Comparison of ENCODE assay signal across 8 mouse cellular contexts in the genomic region with DNA sequence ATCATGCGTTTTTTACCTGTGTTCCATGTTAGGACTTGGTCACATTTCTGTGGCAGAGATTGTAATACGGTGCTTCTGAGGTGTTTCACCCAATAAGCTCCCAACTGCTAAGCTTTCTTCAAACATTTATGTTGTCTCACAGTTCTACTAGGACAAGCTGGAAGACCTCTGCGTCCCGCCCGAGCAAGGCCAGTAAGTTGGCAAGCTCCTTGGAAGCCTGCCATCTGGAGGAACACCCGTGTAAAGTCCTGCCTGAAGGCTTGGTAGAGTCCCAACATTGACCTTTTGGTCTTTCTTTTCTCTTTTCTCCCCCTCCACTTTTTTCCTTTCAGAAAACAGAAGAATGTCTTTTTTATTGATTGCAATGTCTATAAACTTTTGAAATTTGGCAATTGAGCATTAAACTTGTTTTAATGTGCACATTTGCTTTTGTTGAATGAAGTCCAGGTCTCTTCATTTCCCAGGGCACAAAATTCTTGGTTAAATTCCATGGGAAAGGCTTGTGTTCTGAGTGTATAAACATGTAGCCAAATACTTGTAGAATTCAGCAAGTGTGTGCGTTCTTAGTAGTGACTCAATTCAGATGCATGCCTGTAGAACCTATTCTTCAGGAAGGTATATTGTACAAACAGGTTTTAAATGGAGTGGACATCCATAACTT.
DNase-seq lines count a peak whose midpoint lies in the region; ATAC-seq and TF ChIP-seq lines count a peak whose summit lies in the region.

No protein-coding gene starts in this region.

- ATAC-seq in heart, embryonic 12.5 days (ENCODE audit: insufficient number of reproducible peaks, low FRiP score), result no peak
- ATAC-seq in stomach, postnatal 0 days (ENCODE audit: low FRiP score, low TSS enrichment), result no peak

- no peak for TF ChIP-seq POLR2A in embryonic fibroblast, embryonic 13.5 days (IDR thresholded peaks at IDR 0.05; ENCODE audit: low read depth, low read length)

- no peaks in the 10 kb centered on the region for H3K27me3 ChIP-seq in heart, embryonic 12.5 days (replicated peaks)
- H3K27me3 ChIP-seq in stomach, postnatal 0 days (ENCODE audit: control insufficient read depth, insufficient read depth, low read length), result no peaks in the 10 kb centered on the region
- H3K27me3 ChIP-seq in hindbrain, embryonic 10.5 days (ENCODE audit: insufficient read depth, poor library complexity, severe bottlenecking), result no peaks in the 10 kb centered on the region

- no peak overlapping the region for H3K4me3 ChIP-seq in heart, embryonic 12.5 days
- H3K4me3 ChIP-seq in embryonic fibroblast, embryonic 13.5 days (ENCODE audit: insufficient read depth, low read length), result no peak overlapping the region
- H3K4me3 ChIP-seq in stomach, postnatal 0 days (ENCODE audit: low read depth, low read length), result no peak overlapping the region
- H3K4me3 ChIP-seq in hindbrain, embryonic 10.5 days, result no peak overlapping the region

- H3K9me3 ChIP-seq in heart, embryonic 12.5 days (replicated peaks), result no peaks in the 10 kb centered on the region
- H3K9me3 ChIP-seq in stomach, postnatal 0 days (ENCODE audit: control insufficient read depth, low read length), result no peaks in the 10 kb centered on the region
- no peaks in the 10 kb centered on the region for H3K9me3 ChIP-seq in hindbrain, embryonic 10.5 days

- H3K9ac ChIP-seq in heart, embryonic 12.5 days, result no peak overlapping the region
- no peak overlapping the region for H3K9ac ChIP-seq in stomach, postnatal 0 days (ENCODE audit: low read length)

- TF ChIP-seq EP300 in stomach, postnatal 0 days (optimal IDR thresholded peaks at IDR 0.05), result no peak

- H3K4me1 ChIP-seq in heart, embryonic 12.5 days (replicated peaks), result no peaks in the 10 kb centered on the region
- H3K4me1 ChIP-seq in embryonic fibroblast, embryonic 13.5 days (ENCODE audit: control insufficient read depth, insufficient read depth, low read length), result peaks cover 4% of the 10 kb centered on the region
- no peaks in the 10 kb centered on the region for H3K4me1 ChIP-seq in stomach, postnatal 0 days (replicated peaks; ENCODE audit: control insufficient read depth, insufficient read depth)
- no peaks in the 10 kb centered on the region for H3K4me1 ChIP-seq in hindbrain, embryonic 10.5 days (replicated peaks)

- H3K36me3 ChIP-seq in heart, embryonic 12.5 days, result no peaks in the 10 kb centered on the region
- no peaks in the 10 kb centered on the region for H3K36me3 ChIP-seq in stomach, postnatal 0 days (ENCODE audit: control insufficient read depth, insufficient read depth, low read length)
- no peaks in the 10 kb centered on the region for H3K36me3 ChIP-seq in hindbrain, embryonic 10.5 days

- no peak overlapping the region for H3K27ac ChIP-seq in heart, embryonic 12.5 days (ENCODE audit: poor library complexity, severe bottlenecking)
- H3K27ac ChIP-seq in embryonic fibroblast, embryonic 13.5 days (ENCODE audit: insufficient read depth, low read length), result peak overlapping the region; percentile 9; the same call in 1 of the 2 replicates
- H3K27ac ChIP-seq in stomach, postnatal 0 days (replicated peaks), result no peak overlapping the region
- H3K27ac ChIP-seq in hindbrain, embryonic 10.5 days, result no peak overlapping the region

- DNase-seq in heart, adult 18-20 months, result peak; percentile 81 to 84
- peak; percentile 64 for DNase-seq in NIH3T3 (ENCODE audit: low read depth)
- peak; percentile 90 to 93 for DNase-seq in kidney, postnatal 25 days
- DNase-seq in stomach, postnatal 0 days (ENCODE audit: low spot score), result peak; percentile 66
- DNase-seq in spleen, postnatal 4 days (ENCODE audit: low spot score in 2 of 2), result no peak
- no peak for DNase-seq in hindbrain, embryonic 10.5 days (ENCODE audit: low spot score)

- TF ChIP-seq CTCF in embryonic fibroblast, embryonic 13.5 days (IDR thresholded peaks at IDR 0.05; ENCODE audit: borderline replicate concordance, insufficient read depth, low read length), result no peak
- peak; percentile 56 for TF ChIP-seq CTCF in stomach, postnatal 0 days (IDR thresholded peaks at IDR 0.05; ENCODE audit: low read depth)

- H3K4me2 ChIP-seq in heart, embryonic 12.5 days, result no peak overlapping the region
- no peak overlapping the region for H3K4me2 ChIP-seq in stomach, postnatal 0 days (replicated peaks; ENCODE audit: low read depth)

- WGBS in heart, embryonic 12.5 days, result 82% methylated on average over 7 of the region's 7 CpGs
- 34% methylated on average over 7 of the region's 7 CpGs for WGBS in stomach, postnatal 0 days
- WGBS in hindbrain, embryonic 10.5 days, result 89% methylated on average over 7 of the region's 7 CpGs

Comparison
In these comparisons a context has a peak if more than half of its experiments do, and no peak if none do; other contexts are left out.
1. DNase-seq: peak in heart, adult 18-20 months (2 of 2), NIH3T3 (single experiment), kidney, postnatal 25 days (2 of 2) and stomach, postnatal 0 days (single experiment); none in spleen, postnatal 4 days (0 of 2) and hindbrain, embryonic 10.5 days (single experiment).